Mouse (Mus musculus): ENCODE results near the gene Cdh15.

- TF ChIP-seq POLR2A (IDR thresholded peaks at IDR 0.05; ENCODE audit: borderline replicate concordance, control insufficient read depth, low read depth, low read length) (no peak), CTCF (IDR thresholded peaks at IDR 0.05; ENCODE audit: control insufficient read depth, insufficient read depth, low read length) (no peak)
Observed at GRCm38 (mm10) chr8:122805349-122805748, 42.4 kb upstream of the Cdh15 start.
